Comparison of ENCODE assay signal across 14 mouse cellular contexts in genomic region chr8:95242099-95242825, GRCm38 (mm10). TPM values are rescaled to one million over a fixed set of nuclear protein-coding genes. Genes with fewer than 3 reads are reported as not detected.
DNase-seq lines count a peak whose midpoint lies in the region; ATAC-seq and TF ChIP-seq lines count a peak whose summit lies in the region.
"Had no signal": no experiment of that assay in that cellular context is flagged by ENCODE, and none has a peak within 500 bp of the region (broad histone marks: within the 10 kb centered on the region; RNA-seq: fewer than 3 reads in every experiment).

No protein-coding gene starts in this region.

- TF ChIP-seq CTCF in liver, postnatal 0 days (IDR thresholded peaks at IDR 0.05; ENCODE audit: low read depth): no peak

- H3K9me3 ChIP-seq in liver, embryonic 12.5 days (replicated peaks): no peaks in the 10 kb centered on the region
- H3K9me3 ChIP-seq in liver, embryonic 11.5 days (ENCODE audit: control insufficient read depth, low read length): no peaks in the 10 kb centered on the region
- H3K9me3 ChIP-seq in forebrain, embryonic 16.5 days (ENCODE audit: control insufficient read depth, low read length): no peaks in the 10 kb centered on the region
- H3K9me3 ChIP-seq in liver, postnatal 0 days (ENCODE audit: low read length): no peaks in the 10 kb centered on the region
- H3K9me3 ChIP-seq in neural tube, embryonic 13.5 days: no peaks in the 10 kb centered on the region
- H3K9me3 ChIP-seq: lung, embryonic 15.5 days had no signal

- intact Hi-C loops in left cerebral cortex, postnatal 10 days (cut with DNase I): no loop called here

- no peak for DNase-seq in liver, embryonic 11.5 days (ENCODE audit: low spot score)
- DNase-seq in liver, postnatal 0 days: no peak
- no peak for DNase-seq in thymus, adult 18-20 months
- no peak for DNase-seq in cerebellum, postnatal 14 days
- no peak for DNase-seq in left cerebral cortex, postnatal 10 days (ENCODE audit: extremely low spot score in 1 of 2, low spot score in 2 of 2)
- DNase-seq: adrenal gland, adult 8-10 months; thymus, adult 2 months had no signal

- peaks cover 4% of the 10 kb centered on the region; the same call in 1 of the 2 replicates for H3K4me1 ChIP-seq in liver, embryonic 12.5 days
- H3K4me1 ChIP-seq in liver, embryonic 11.5 days (replicated peaks; ENCODE audit: control insufficient read depth, insufficient read depth, low read length): no peaks in the 10 kb centered on the region; the same call in 1 of the 2 replicates
- peaks cover 38% of the 10 kb centered on the region for H3K4me1 ChIP-seq in forebrain, embryonic 16.5 days (replicated peaks; ENCODE audit: control insufficient read depth, insufficient read depth, low read length)
- H3K4me1 ChIP-seq in liver, postnatal 0 days (ENCODE audit: insufficient read depth): no peaks in the 10 kb centered on the region
- H3K4me1 ChIP-seq in neural tube, embryonic 13.5 days (replicated peaks): peaks cover 50% of the 10 kb centered on the region

- H3K27me3 ChIP-seq in liver, embryonic 12.5 days (replicated peaks): no peaks in the 10 kb centered on the region; the same call in 1 of the 2 replicates
- no peaks in the 10 kb centered on the region; the same call in 1 of the 2 replicates for H3K27me3 ChIP-seq in liver, embryonic 11.5 days (replicated peaks; ENCODE audit: control insufficient read depth, insufficient read depth, low read length)
- no peaks in the 10 kb centered on the region for H3K27me3 ChIP-seq in forebrain, embryonic 16.5 days (replicated peaks; ENCODE audit: control insufficient read depth, insufficient read depth, low read length)
- H3K27me3 ChIP-seq in liver, postnatal 0 days (ENCODE audit: insufficient read depth, low read length): no peaks in the 10 kb centered on the region
- H3K27me3 ChIP-seq in neural tube, embryonic 13.5 days: no peaks in the 10 kb centered on the region
- H3K27me3 ChIP-seq: lung, embryonic 15.5 days had no signal

- H3K9ac ChIP-seq in liver, embryonic 12.5 days: no peak overlapping the region
- H3K9ac ChIP-seq in liver, embryonic 11.5 days (ENCODE audit: low read depth, low read length): no peak overlapping the region
- H3K9ac ChIP-seq in forebrain, embryonic 16.5 days (replicated peaks; ENCODE audit: low read depth, low read length): peak overlapping the region; percentile 25; the same call in 1 of the 2 replicates
- no peak overlapping the region for H3K9ac ChIP-seq in liver, postnatal 0 days (replicated peaks)
- 0 out of 2 replicates have a peak overlapping the region, but pooled peaks have one; percentile 4 for H3K9ac ChIP-seq in neural tube, embryonic 13.5 days
- H3K9ac ChIP-seq: lung, embryonic 15.5 days had no signal

- no peak overlapping the region for H3K4me3 ChIP-seq in liver, embryonic 12.5 days
- no peak overlapping the region for H3K4me3 ChIP-seq in liver, embryonic 11.5 days (ENCODE audit: low read depth, low read length)
- H3K4me3 ChIP-seq in forebrain, embryonic 16.5 days (replicated peaks; ENCODE audit: low read length): no peak overlapping the region
- no peak overlapping the region for H3K4me3 ChIP-seq in liver, postnatal 0 days (ENCODE audit: low read depth, low read length)
- no peak overlapping the region for H3K4me3 ChIP-seq in neural tube, embryonic 13.5 days
- H3K4me3 ChIP-seq: erythroblast, embryonic 14.5 days; layer of hippocampus, adult 2 months; lung, embryonic 15.5 days had no signal

- no peak for TF ChIP-seq EP300 in liver, postnatal 0 days (IDR thresholded peaks at IDR 0.05; ENCODE audit: low read depth)

- ATAC-seq in liver, embryonic 12.5 days: peak; percentile 59
- no peak; the same call in 1 of the 2 replicates for ATAC-seq in liver, embryonic 11.5 days (replicated peaks; ENCODE audit: low FRiP score)
- no peak for ATAC-seq in forebrain, embryonic 16.5 days
- ATAC-seq in liver, postnatal 0 days: peak; percentile 31; the same call in 1 of the 2 replicates
- no peak for ATAC-seq in neural tube, embryonic 13.5 days (ENCODE audit: low read depth)
- ATAC-seq: intestine, postnatal 0 days had no signal

- H3K4me2 ChIP-seq in liver, embryonic 12.5 days: no peak overlapping the region
- H3K4me2 ChIP-seq in liver, embryonic 11.5 days: no peak overlapping the region
- peak overlapping the region; percentile 30 for H3K4me2 ChIP-seq in forebrain, embryonic 16.5 days (ENCODE audit: low read length)
- H3K4me2 ChIP-seq in liver, postnatal 0 days (ENCODE audit: low read depth, low read length): no peak overlapping the region
- 0 out of 2 replicates have a peak overlapping the region, but pooled peaks have one; percentile 13 for H3K4me2 ChIP-seq in neural tube, embryonic 13.5 days
- H3K4me2 ChIP-seq: lung, embryonic 15.5 days had no signal

- H3K36me3 ChIP-seq in liver, embryonic 12.5 days: no peaks in the 10 kb centered on the region
- no peaks in the 10 kb centered on the region for H3K36me3 ChIP-seq in liver, embryonic 11.5 days (ENCODE audit: control insufficient read depth, insufficient read depth, low read length)
- no peaks in the 10 kb centered on the region for H3K36me3 ChIP-seq in forebrain, embryonic 16.5 days (ENCODE audit: control insufficient read depth, insufficient read depth)
- no peaks in the 10 kb centered on the region for H3K36me3 ChIP-seq in liver, postnatal 0 days (replicated peaks; ENCODE audit: insufficient read depth, low read length)
- no peaks in the 10 kb centered on the region for H3K36me3 ChIP-seq in neural tube, embryonic 13.5 days
- H3K36me3 ChIP-seq: lung, embryonic 15.5 days had no signal

- WGBS in liver, embryonic 12.5 days (ENCODE audit: insufficient replicate concordance): 69% methylated on average over 26 of the region's 26 CpGs
- 80% methylated on average over 26 of the region's 26 CpGs for WGBS in liver, embryonic 11.5 days
- 79% methylated on average over 26 of the region's 26 CpGs for WGBS in forebrain, embryonic 16.5 days
- WGBS in liver, postnatal 0 days (ENCODE audit: insufficient replicate concordance): 78% methylated on average over 26 of the region's 26 CpGs
- WGBS in neural tube, embryonic 13.5 days: 73% methylated on average over 26 of the region's 26 CpGs

- H3K27ac ChIP-seq in liver, embryonic 12.5 days: no peak overlapping the region
- no peak overlapping the region for H3K27ac ChIP-seq in liver, embryonic 11.5 days (ENCODE audit: low read depth, low read length)
- peak overlapping the region; percentile 99 for H3K27ac ChIP-seq in forebrain, embryonic 16.5 days (ENCODE audit: low read length)
- H3K27ac ChIP-seq in liver, postnatal 0 days (ENCODE audit: low read depth): no peak overlapping the region
- peak overlapping the region; percentile 89 for H3K27ac ChIP-seq in neural tube, embryonic 13.5 days (replicated peaks)
- H3K27ac ChIP-seq: lung, embryonic 15.5 days had no signal

RNA-seq across cellular contexts. Expression of gene Kifc3, which starts 39.6 kb away (rescaled TPM):
- polyA plus RNA-seq in liver, embryonic 12.5 days (2016; fragmentation: Nextera tagmentation; extraction: Ambion mirVana): 6.2 and 8.8 TPM in 2 replicates
- 7.8 and 8.1 TPM in 2 replicates for polyA plus RNA-seq in liver, embryonic 11.5 days (2014; fragmentation: Nextera tagmentation; extraction: Ambion mirVana)
- polyA plus RNA-seq in forebrain, embryonic 16.5 days (2015; fragmentation: Nextera tagmentation; extraction: Ambion mirVana): 16.8 and 21.9 TPM in 2 replicates
- polyA plus RNA-seq in liver, postnatal 0 days (2015; fragmentation: Nextera tagmentation; extraction: Ambion mirVana): 5.3 and 5.4 TPM in 2 replicates
- 17.8 and 21.5 TPM in 2 replicates for polyA plus RNA-seq in neural tube, embryonic 13.5 days (2015; fragmentation: Nextera tagmentation; extraction: Ambion mirVana)
- total RNA-seq in left cerebral cortex, postnatal 10 days (2021): 10 to 100 TPM; 56.2 to 58.6 TPM

Comparison
In these comparisons a context has a peak if more than half of its experiments do, and no peak if none do; other contexts are left out.
1. ATAC-seq: peak in liver, embryonic 12.5 days (single experiment) and liver, postnatal 0 days (single experiment); none in liver, embryonic 11.5 days (single experiment), forebrain, embryonic 16.5 days (single experiment) and neural tube, embryonic 13.5 days (single experiment).
2. H3K27ac ChIP-seq: peak in forebrain, embryonic 16.5 days (single experiment) and neural tube, embryonic 13.5 days (single experiment); none in liver, embryonic 12.5 days (single experiment), liver, embryonic 11.5 days (single experiment) and liver, postnatal 0 days (single experiment).
3. H3K4me2 ChIP-seq: peak in forebrain, embryonic 16.5 days (single experiment) and neural tube, embryonic 13.5 days (single experiment); none in liver, embryonic 12.5 days (single experiment), liver, embryonic 11.5 days (single experiment) and liver, postnatal 0 days (single experiment).
4. H3K9ac ChIP-seq: peak in forebrain, embryonic 16.5 days (single experiment) and neural tube, embryonic 13.5 days (single experiment); none in liver, embryonic 12.5 days (single experiment), liver, embryonic 11.5 days (single experiment) and liver, postnatal 0 days (single experiment).